Mouse (Mus musculus): ENCODE measurements around the gene Krt222.

GRCm38 (mm10) chr11:99284011-99284410 lies 40.1 kb upstream of the Krt222 start:
- TF ChIP-seq CTCF (IDR thresholded peaks at IDR 0.05; ENCODE audit: low read depth) = no peak
- no peak for TF ChIP-seq EP300 (IDR thresholded peaks at IDR 0.05; ENCODE audit: low read depth)
